Mouse (Mus musculus): ENCODE data around the gene Zfp810.
A peak's percentile ranks its signal among the peaks of the same experiment; 100 is the strongest.
"Not testable (repeated sequence)": the region's sequence is repeated elsewhere in the genome, so short reads cannot be mapped to it uniquely, and the experiment has no call there.

Gene Zfp810

GRCm38 (mm10) chr9:22307156-22307919 is at the start of gene Zfp810:
Gene Zfp810 (minus strand): TSS chr9:22307648.
- DNase-seq (ENCODE audit: low spot score) = peak; percentile 61

- no peak for DNase-seq (ENCODE audit: low spot score)
Measured at GRCm38 (mm10) chr9:22355919-22356318, 48.5 kb upstream of the Zfp810 start.

GRCm38 (mm10) chr9:22353901-22354300 is 46.5 kb upstream of the Zfp810 start:
- DNase-seq (ENCODE audit: low spot score) = no peak

- no peak for DNase-seq (ENCODE audit: low spot score)
Measured at GRCm38 (mm10) chr9:22353465-22353864, 46.0 kb upstream of the Zfp810 start.

GRCm38 (mm10) chr9:22340331-22340730 is 32.9 kb upstream of the Zfp810 start:
- no peak for DNase-seq (ENCODE audit: low spot score)

- no peak for DNase-seq (ENCODE audit: low spot score)
Measured at GRCm38 (mm10) chr9:22337217-22337616, 29.8 kb upstream of the Zfp810 start.

- peak; percentile 73 for DNase-seq (ENCODE audit: low spot score)
Measured at GRCm38 (mm10) chr9:22327475-22328387, 20.3 kb upstream of the Zfp810 start.

GRCm38 (mm10) chr9:22327099-22327474 is 19.6 kb upstream of the Zfp810 start:
- DNase-seq (ENCODE audit: low spot score) = peak; percentile 6

- no peak for DNase-seq (ENCODE audit: low spot score)
Measured at GRCm38 (mm10) chr9:22324579-22324978, 17.1 kb upstream of the Zfp810 start.

- no peak for DNase-seq (ENCODE audit: low spot score)
Measured at GRCm38 (mm10) chr9:22322381-22323211, 15.1 kb upstream of the Zfp810 start.

GRCm38 (mm10) chr9:22319109-22319508 is 11.7 kb upstream of the Zfp810 start:
- DNase-seq (ENCODE audit: low spot score) = no peak

- not testable (repeated sequence) for DNase-seq (ENCODE audit: low spot score)
Measured at GRCm38 (mm10) chr9:22316047-22316446, 8.6 kb upstream of the Zfp810 start.

- DNase-seq (ENCODE audit: low spot score) = no peak
Measured at GRCm38 (mm10) chr9:22314066-22314465, 6.6 kb upstream of the Zfp810 start.

GRCm38 (mm10) chr9:22313218-22313617 is 5.8 kb upstream of the Zfp810 start:
- DNase-seq (ENCODE audit: low spot score) = no peak

- DNase-seq (ENCODE audit: low spot score) = no peak
Measured at GRCm38 (mm10) chr9:22309651-22310050, 2.2 kb upstream of the Zfp810 start.

- not testable (repeated sequence) for DNase-seq (ENCODE audit: low spot score)
Measured at GRCm38 (mm10) chr9:22307920-22308262, 443 bp upstream of the Zfp810 start.

GRCm38 (mm10) chr9:22306726-22307125 is 722 bp downstream of the Zfp810 start:
- no peak for DNase-seq (ENCODE audit: low spot score)

- no peak for DNase-seq (ENCODE audit: low spot score)
Measured at GRCm38 (mm10) chr9:22302199-22302598, 5.2 kb downstream of the Zfp810 start.

- no peak for DNase-seq (ENCODE audit: low spot score)
Measured at GRCm38 (mm10) chr9:22278733-22279132, 28.7 kb downstream of the Zfp810 start.

GRCm38 (mm10) chr9:22268886-22269285 is 38.6 kb downstream of the Zfp810 start:
- DNase-seq (ENCODE audit: low spot score) = no peak

GRCm38 (mm10) chr9:22262611-22263010 is 44.8 kb downstream of the Zfp810 start:
- no peak for DNase-seq (ENCODE audit: low spot score)

- DNase-seq (ENCODE audit: low spot score) = no peak
Measured at GRCm38 (mm10) chr9:22261594-22261993, 45.9 kb downstream of the Zfp810 start.

Data from ovary, postnatal 10 days (tissue).